Mouse (Mus musculus): Measurements from ENCODE around the gene Polr1c.

Gene Polr1c

DNA sequence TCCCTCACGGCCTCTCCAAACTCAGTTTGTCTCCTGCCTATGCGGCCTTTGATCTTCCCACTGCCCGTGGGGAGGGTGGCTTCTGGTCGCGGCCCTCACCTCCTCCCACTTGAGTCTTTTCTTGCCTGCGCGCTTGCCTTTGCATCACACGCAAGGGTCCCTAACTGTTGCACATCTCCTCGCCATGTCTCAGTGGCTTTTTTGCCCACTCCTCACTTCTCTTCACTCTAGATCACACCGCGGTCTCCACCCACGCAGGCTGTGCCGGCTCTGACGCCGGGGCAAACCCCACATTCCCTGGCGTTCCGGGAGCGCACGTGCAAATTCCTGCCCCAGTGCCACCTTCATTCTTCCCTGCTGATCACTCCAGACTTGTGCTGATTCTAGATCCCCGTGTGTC, 44.8 kb downstream of the Polr1c start:
- DNase-seq: peak; percentile 17

DNA sequence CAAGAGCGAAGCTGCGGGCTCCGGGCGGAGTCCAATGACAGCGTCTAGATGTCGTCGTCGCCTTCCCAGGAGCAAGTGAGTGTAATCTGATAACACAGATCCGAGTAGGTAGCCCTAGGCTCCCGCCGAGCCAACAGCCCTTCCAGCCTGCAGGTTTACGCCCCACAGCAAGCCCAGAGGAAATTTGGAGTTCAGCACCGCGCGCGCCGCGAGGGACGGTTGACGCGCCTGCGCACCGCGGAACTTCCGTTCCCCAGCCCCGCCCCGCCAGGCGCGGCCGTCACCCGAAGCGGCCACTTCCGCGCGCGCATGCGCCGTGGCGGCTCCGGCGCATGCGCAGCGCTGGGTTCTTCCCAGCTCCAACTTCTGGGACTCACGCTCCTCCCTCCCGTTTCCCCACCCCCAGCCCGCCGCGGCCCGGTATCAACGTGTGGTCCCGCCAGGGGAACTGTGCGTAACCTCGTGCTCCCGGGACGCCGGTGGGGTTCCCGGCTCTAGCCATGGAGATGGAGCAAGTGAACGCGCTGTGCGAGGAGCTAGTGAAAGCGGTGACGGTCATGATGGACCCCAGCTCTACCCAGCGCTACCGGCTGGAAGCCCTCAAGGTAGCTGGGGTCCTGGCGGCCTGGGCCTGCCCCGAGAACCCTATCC, 45.3 kb downstream of the Polr1c start, which contains the start of the genes Polh and Xpo5:
Polh (minus strand) TSS at position 225 of the 651 bp plus-strand sequence.
Xpo5 (plus strand) TSS at position 362 of the 651 bp plus-strand sequence.
- DNase-seq: peak; percentile 94

DNA sequence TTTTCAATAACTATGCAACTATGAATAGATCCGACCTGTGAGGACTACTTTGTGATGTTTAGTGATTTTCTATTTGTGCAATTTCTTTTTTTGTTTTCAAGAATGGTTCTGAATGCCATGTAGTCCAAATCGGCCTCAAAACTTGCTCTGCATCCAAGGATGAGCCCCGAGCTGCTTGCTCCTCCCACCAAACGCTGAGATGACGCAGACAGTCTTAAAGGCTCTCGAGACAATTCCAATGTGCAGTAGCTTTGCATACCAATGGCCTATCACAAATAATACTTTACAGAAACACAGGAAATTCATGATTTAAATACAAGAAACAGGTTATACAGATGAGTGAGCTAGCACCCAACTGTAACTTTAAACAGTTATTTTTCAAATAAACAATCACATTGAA, 46.7 kb downstream of the Polr1c start:
- DNase-seq: no peak
